Mouse (Mus musculus): Measurements from ENCODE around the gene Ackr2. TPM values are rescaled to one million over a fixed set of nuclear protein-coding genes. Genes with fewer than 3 reads are reported as not detected.

The Ackr2 gene
- total and polyA plus RNA-seq, 2 experiments from 2014 or later, result 1.0 to 5.1 TPM

GRCm38 (mm10) chr9:121860921-121861320, 37.2 kb upstream of the Ackr2 start:
- H3K4me1 ChIP-seq (ENCODE audit: insufficient read depth, low read length), result no peaks in the 10 kb centered on the region

GRCm38 (mm10) chr9:121864837-121865236, 33.3 kb upstream of the Ackr2 start:
- Histone ChIP-seq H3K27ac (no peak overlapping the region), H3K4me3 (ENCODE audit: low read length) (no peak overlapping the region), H3K36me3 (ENCODE audit: insufficient read depth, low read length) (no peaks in the 10 kb centered on the region), H3K27me3 (ENCODE audit: insufficient read depth, low read length) (no peaks in the 10 kb centered on the region), H3K4me2 (ENCODE audit: low read depth, low read length) (no peak overlapping the region), H3K9ac (replicated peaks; ENCODE audit: low read length) (no peak overlapping the region), H3K9me3 (ENCODE audit: low read length) (no peaks in the 10 kb centered on the region), H3K4me1 (ENCODE audit: insufficient read depth, low read length) (no peaks in the 10 kb centered on the region)
- ATAC-seq (no peak), DNase-seq (ENCODE audit: low spot score) (no peak)
- 65% methylated on average over 4 of the region's 4 CpGs for WGBS
- TF ChIP-seq CTCF (IDR thresholded peaks at IDR 0.05; ENCODE audit: low read depth), result no peak

More at GRCm38 (mm10) chr9:121860921-121861320, 37.2 kb upstream of the Ackr2 start:
- Histone ChIP-seq H3K36me3 (ENCODE audit: insufficient read depth, low read length) (no peaks in the 10 kb centered on the region), H3K4me2 (ENCODE audit: low read depth, low read length) (no peak overlapping the region), H3K9me3 (ENCODE audit: low read length) (no peaks in the 10 kb centered on the region), H3K4me3 (ENCODE audit: low read length) (no peak overlapping the region), H3K27me3 (ENCODE audit: insufficient read depth, low read length) (no peaks in the 10 kb centered on the region), H3K9ac (replicated peaks; ENCODE audit: low read length) (no peak overlapping the region), H3K27ac (no peak overlapping the region)
- DNase-seq (ENCODE audit: low spot score) (no peak), ATAC-seq (no peak)
- WGBS, result 86% methylated on average over 2 of the region's 2 CpGs
- TF ChIP-seq CTCF (IDR thresholded peaks at IDR 0.05; ENCODE audit: low read depth), result no peak

- Histone ChIP-seq H3K4me2 (ENCODE audit: low read depth, low read length) (no peak overlapping the region), H3K27me3 (ENCODE audit: insufficient read depth, low read length) (no peaks in the 10 kb centered on the region), H3K4me3 (ENCODE audit: low read length) (no peak overlapping the region), H3K27ac (no peak overlapping the region), H3K9ac (replicated peaks; ENCODE audit: low read length) (no peak overlapping the region), H3K36me3 (ENCODE audit: insufficient read depth, low read length) (no peaks in the 10 kb centered on the region), H3K4me1 (ENCODE audit: insufficient read depth, low read length) (no peaks in the 10 kb centered on the region), H3K9me3 (ENCODE audit: low read length) (no peaks in the 10 kb centered on the region)
- peak; percentile 47; the same call in 1 of the 2 replicates for ATAC-seq
- TF ChIP-seq CTCF (IDR thresholded peaks at IDR 0.05; ENCODE audit: low read depth), result no peak
- peak; percentile 19 for DNase-seq (ENCODE audit: low spot score)
- WGBS, result 26% methylated on average over 3 of the region's 3 CpGs
Measured at GRCm38 (mm10) chr9:121865425-121866008, 32.6 kb upstream of the Ackr2 start.

GRCm38 (mm10) chr9:121867632-121868031, 30.5 kb upstream of the Ackr2 start:
- H3K9me3 ChIP-seq (ENCODE audit: low read length), result no peaks in the 10 kb centered on the region
- no peak overlapping the region for H3K9ac ChIP-seq (replicated peaks; ENCODE audit: low read length)
- no peak overlapping the region for H3K4me2 ChIP-seq (ENCODE audit: low read depth, low read length)
- H3K36me3 ChIP-seq (ENCODE audit: insufficient read depth, low read length), result no peaks in the 10 kb centered on the region
- H3K4me3 ChIP-seq (ENCODE audit: low read length), result no peak overlapping the region
- ATAC-seq, result no peak
- WGBS, result 90% methylated on average over 6 of the region's 6 CpGs
- no peaks in the 10 kb centered on the region for H3K4me1 ChIP-seq (ENCODE audit: insufficient read depth, low read length)
- H3K27me3 ChIP-seq (ENCODE audit: insufficient read depth, low read length), result no peaks in the 10 kb centered on the region
- TF ChIP-seq CTCF (IDR thresholded peaks at IDR 0.05; ENCODE audit: low read depth), result no peak
- no peak for DNase-seq (ENCODE audit: low spot score)
- no peak overlapping the region for H3K27ac ChIP-seq

GRCm38 (mm10) chr9:121868236-121868635, 29.9 kb upstream of the Ackr2 start:
- Histone ChIP-seq H3K27me3 (ENCODE audit: insufficient read depth, low read length) (no peaks in the 10 kb centered on the region), H3K4me3 (ENCODE audit: low read length) (no peak overlapping the region), H3K27ac (no peak overlapping the region), H3K36me3 (ENCODE audit: insufficient read depth, low read length) (no peaks in the 10 kb centered on the region), H3K9ac (replicated peaks; ENCODE audit: low read length) (no peak overlapping the region), H3K9me3 (ENCODE audit: low read length) (no peaks in the 10 kb centered on the region), H3K4me2 (ENCODE audit: low read depth, low read length) (no peak overlapping the region), H3K4me1 (ENCODE audit: insufficient read depth, low read length) (no peaks in the 10 kb centered on the region)
- ATAC-seq, result no peak
- 80% methylated on average over 6 of the region's 6 CpGs for WGBS
- DNase-seq (ENCODE audit: low spot score), result no peak
- no peak for TF ChIP-seq CTCF (IDR thresholded peaks at IDR 0.05; ENCODE audit: low read depth)

- H3K4me2 ChIP-seq (ENCODE audit: low read depth, low read length), result no peak overlapping the region
- ATAC-seq (no peak), DNase-seq (ENCODE audit: low spot score) (no peak)
- H3K4me1 ChIP-seq (ENCODE audit: insufficient read depth, low read length), result no peaks in the 10 kb centered on the region
- H3K9ac ChIP-seq (replicated peaks; ENCODE audit: low read length), result no peak overlapping the region
- no peak overlapping the region for H3K4me3 ChIP-seq (ENCODE audit: low read length)
- no peak overlapping the region for H3K27ac ChIP-seq
- TF ChIP-seq CTCF (IDR thresholded peaks at IDR 0.05; ENCODE audit: low read depth), result no peak
- WGBS, result 87% methylated on average over 5 of the region's 5 CpGs
- H3K36me3 ChIP-seq (ENCODE audit: insufficient read depth, low read length), result no peaks in the 10 kb centered on the region
- no peaks in the 10 kb centered on the region for H3K27me3 ChIP-seq (ENCODE audit: insufficient read depth, low read length)
- H3K9me3 ChIP-seq (ENCODE audit: low read length), result no peaks in the 10 kb centered on the region
Measured at GRCm38 (mm10) chr9:121869432-121869831, 28.7 kb upstream of the Ackr2 start.

- H3K27me3 ChIP-seq (ENCODE audit: insufficient read depth, low read length), result no peaks in the 10 kb centered on the region
- no peaks in the 10 kb centered on the region for H3K4me1 ChIP-seq (ENCODE audit: insufficient read depth, low read length)
- no peak for DNase-seq (ENCODE audit: low spot score)
- no peak overlapping the region for H3K27ac ChIP-seq
- 53% methylated on average over 4 of the region's 4 CpGs for WGBS
- H3K36me3 ChIP-seq (ENCODE audit: insufficient read depth, low read length), result no peaks in the 10 kb centered on the region
- no peak for TF ChIP-seq CTCF (IDR thresholded peaks at IDR 0.05; ENCODE audit: low read depth)
- no peak for ATAC-seq
- H3K4me3 ChIP-seq (ENCODE audit: low read length), result no peak overlapping the region
- no peaks in the 10 kb centered on the region for H3K9me3 ChIP-seq (ENCODE audit: low read length)
- H3K4me2 ChIP-seq (ENCODE audit: low read depth, low read length), result no peak overlapping the region
- H3K9ac ChIP-seq (replicated peaks; ENCODE audit: low read length), result no peak overlapping the region
Measured at GRCm38 (mm10) chr9:121869973-121870515, 28.1 kb upstream of the Ackr2 start.

All from hindbrain, postnatal 0 days (tissue).